Mouse (Mus musculus): ENCODE measurements at regions not wholly inside any gene's neighbourhood (a gene's known extent, or its start where the extent isn't known, plus 50 kb on each side); places are given as distances from the start of the nearest gene placed in this dataset.

DNA sequence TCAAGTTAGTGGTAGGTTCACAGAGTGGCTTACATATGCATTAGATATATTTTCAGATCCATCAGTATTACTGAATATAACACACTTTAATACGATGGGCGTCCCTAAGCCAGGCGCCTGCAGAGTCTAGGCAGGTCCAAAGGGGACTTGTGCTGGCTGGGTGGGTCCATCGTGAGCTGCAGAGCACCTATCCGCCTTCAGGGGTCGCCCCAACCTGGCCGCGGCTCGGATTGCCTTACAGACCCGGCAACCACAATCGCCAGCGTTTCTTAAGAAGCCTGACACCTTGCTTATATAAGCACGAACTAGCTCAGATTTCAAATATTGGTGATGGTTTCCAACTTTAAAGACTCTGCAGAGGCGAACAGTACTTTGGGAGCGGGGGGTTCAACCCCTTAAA lies 227.3 kb downstream of the Gm11011 start:
- peak in 1 of 2 experiments; percentile 5 for DNase-seq (ENCODE audit: low spot score in 2 of 2)

DNA sequence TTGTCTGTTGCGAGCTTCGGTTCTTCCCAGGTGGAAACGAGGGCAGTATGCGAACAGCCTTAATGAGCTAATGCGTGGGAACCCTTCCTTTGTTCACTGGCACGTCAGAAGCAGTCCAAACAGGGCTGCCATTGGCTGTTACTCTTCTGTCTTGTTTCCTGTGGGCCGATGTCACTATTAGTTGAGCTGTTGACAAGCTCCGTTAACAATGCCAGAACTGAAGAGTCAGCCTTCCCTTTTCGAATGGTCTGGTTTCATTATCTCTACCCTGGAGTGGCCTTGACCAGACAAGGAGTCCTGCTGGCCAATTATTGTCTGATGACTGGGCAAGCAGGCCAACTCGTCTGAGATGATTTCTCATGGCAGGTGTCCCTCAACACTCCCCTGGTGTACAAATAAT lies 230.1 kb downstream of the Gm11011 start:
- no peak for DNase-seq (ENCODE audit: low spot score in 2 of 2)

DNA sequence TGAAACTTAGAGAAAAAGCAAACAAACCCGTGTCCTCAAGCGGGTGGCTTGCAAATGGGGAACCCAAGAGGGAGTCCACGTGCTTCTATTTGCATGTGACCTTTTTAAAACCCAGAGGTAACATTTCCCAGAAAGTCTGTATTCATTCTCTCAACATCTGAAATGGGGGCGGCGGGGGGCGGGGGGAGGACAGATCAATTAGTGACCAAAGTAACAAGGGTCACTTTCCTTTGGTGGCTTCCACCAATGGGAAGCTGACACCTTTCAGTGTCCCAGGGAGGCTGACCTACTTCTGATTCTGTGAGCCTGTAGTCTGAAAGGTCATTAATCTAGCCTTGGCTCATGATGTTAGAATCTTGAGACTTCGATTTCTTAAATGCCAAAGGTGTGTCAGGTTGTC lies 236.0 kb downstream of the Gm11011 start:
- DNase-seq (ENCODE audit: low spot score in 2 of 2): no peak

DNA sequence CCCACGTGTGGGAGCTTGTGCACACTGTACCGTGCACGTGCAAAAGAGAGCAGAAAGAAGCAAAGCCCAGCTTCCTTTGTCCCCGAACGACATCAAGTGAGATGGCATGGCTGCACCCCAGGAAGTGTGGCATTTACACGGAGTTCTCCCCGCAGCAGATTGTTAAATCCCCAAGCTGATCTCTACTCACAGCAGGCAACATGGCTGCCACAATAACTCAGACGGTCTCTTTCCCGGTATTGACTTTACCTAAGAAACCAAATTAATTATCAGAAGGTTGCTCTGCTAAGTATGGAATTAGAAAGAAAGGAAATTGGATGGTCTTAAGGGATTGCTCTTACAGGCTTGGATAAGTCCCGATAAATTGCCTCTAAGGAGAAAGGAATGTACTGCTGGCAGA lies 241.4 kb downstream of the Gm11011 start:
- DNase-seq (ENCODE audit: low spot score in 2 of 2): no peak

DNA sequence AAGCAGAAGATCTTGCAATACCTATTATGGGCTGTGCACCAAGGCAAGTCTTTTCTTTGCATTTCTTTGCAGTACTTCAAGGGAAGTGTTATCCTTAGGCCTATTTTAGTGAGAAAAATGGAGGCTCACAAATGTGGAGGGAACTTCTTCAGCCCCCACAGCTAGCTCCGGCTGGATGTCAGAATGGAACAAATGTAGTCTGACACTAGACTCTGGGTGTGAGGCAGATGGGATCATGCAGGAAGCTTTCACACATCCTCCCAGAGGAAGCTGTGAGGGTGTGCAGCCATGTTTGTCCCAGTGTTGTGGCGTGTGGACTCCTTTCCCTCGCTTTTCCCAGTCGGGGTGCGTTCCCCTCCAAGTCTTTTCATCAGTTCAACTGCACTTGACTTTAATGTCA lies 268.0 kb downstream of the Gm11011 start:
- DNase-seq (ENCODE audit: low spot score in 2 of 2): peak in 1 of 2 experiments; percentile 12

DNA sequence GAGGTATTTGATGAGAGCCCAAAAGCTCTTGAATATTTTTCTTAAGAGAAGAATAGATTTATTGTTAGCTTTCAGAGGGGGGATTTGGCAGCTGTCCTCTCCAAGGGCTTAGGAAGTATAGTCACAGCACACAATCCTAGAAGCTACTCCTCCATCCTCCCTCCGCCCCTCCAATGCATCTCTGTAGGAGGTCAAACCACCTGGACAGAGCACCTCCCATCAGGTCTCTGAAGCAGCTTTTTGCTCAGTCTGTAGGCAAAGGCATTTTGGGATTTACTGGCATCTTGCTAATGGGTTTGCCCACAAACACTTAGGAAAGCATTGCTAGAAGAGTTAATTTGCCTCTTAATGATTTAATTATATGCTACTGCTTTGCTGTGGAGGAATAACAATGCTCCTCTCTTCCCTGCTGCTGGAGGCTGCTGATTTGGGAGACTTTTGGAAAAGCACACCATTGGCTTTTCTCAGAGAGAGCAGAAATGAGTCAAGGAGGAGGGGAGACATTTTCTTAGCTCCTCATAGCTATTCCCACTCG lies 273.1 kb downstream of the Gm11011 start:
- DNase-seq (ENCODE audit: low spot score in 2 of 2): no peak

DNA sequence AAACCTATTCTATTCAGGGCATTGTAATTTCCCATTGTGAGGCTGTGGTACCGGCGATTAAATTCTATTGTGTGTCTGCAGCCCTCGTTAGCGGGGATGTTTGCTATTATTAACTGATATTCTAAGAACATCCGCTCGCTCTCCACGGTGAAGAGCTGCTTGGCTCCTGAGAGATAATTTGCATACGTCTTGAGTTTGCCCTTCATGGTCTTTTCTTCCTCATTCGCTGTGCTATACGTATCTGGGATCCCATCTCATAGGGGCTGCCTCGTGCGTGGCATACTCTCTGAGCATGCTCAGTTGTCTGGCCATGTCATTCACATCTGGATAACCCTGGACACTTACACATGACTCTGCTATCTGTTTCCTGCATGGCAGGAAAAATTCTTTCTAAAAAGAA lies 275.7 kb downstream of the Gm11011 start:
- no peak for DNase-seq (ENCODE audit: low spot score in 2 of 2)

DNA sequence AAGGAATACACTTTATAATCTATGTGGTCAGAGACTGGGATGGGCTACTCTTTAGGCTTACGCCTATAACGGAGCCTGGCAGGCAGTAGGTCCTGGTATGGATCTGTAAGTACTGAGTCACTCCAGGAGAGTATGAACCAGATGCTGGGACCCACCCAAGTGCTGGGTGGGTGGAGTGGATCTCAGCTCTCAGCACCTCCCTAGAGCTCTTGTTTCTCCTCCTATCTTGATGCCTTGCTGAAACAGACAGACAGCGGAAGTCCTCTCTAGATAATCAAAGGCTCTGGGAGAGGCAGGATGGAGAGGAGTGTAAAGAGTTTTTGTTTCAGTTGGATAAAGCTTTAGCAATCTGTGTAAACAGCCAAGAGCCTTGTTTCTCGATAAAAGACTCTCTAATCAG lies 276.2 kb downstream of the Gm11011 start:
- no peak for DNase-seq (ENCODE audit: low spot score in 2 of 2)

DNA sequence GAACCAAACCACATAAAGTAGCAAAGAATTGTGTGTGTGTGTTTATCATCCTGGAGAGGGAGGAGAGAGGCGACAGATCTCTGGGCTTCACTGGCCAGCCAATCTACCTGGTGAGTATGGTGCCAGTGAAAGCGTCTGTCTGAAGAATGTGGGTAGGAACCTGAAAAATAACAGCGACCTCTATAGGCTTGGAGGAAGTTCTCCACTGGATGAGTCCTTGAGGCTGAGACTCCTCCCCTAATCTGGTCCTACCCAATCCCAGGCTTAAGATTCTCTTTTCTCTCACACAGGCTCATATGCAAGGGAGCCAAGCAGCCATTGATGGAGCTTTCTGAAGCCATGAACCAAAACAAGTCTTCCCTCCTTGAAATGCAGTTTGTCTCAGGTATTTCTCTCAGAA lies 283.2 kb downstream of the Gm11011 start:
- no peak for DNase-seq (ENCODE audit: low spot score in 2 of 2)

DNA sequence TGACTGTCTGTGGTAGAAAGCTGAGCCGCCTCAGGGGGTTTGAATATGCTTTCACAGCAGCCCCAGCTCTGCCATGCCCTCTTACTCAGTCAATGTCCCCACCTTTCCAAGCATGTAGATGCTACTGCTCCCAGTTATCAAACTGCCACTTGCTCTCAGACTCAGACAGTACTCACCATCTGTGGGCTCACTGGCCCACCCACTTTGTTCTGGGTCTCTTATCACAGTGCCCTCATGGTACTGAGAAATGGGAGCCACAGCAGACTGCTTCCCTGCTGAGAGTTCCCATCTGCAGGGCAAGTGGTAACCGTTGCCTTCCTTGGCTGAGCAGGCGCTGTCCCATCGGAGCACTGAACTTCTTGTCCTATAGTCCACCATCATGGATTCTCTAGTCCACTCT lies 286.6 kb downstream of the Gm11011 start:
- DNase-seq (ENCODE audit: low spot score in 2 of 2): no peak

DNA sequence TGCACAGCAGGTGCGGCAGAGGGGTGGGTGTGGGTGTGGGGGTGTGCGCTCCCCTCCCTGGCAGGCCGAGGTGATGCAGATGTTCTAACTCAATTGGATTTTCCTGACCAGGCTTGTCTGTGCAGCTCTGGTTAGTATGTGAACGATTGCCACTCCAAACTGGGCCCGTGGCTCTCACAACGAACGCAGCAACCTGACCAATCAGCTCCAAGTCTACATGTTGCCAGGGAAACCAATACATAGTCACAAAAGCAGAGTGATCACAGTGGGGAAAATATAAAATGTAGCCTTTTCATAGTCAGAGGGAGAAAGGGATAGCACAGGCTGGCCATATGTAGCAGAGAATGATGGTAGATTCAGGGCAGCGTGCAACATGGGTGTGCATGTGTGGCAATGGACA lies 287.1 kb downstream of the Gm11011 start:
- DNase-seq (ENCODE audit: low spot score in 2 of 2): peak; percentile 49 to 67

DNA sequence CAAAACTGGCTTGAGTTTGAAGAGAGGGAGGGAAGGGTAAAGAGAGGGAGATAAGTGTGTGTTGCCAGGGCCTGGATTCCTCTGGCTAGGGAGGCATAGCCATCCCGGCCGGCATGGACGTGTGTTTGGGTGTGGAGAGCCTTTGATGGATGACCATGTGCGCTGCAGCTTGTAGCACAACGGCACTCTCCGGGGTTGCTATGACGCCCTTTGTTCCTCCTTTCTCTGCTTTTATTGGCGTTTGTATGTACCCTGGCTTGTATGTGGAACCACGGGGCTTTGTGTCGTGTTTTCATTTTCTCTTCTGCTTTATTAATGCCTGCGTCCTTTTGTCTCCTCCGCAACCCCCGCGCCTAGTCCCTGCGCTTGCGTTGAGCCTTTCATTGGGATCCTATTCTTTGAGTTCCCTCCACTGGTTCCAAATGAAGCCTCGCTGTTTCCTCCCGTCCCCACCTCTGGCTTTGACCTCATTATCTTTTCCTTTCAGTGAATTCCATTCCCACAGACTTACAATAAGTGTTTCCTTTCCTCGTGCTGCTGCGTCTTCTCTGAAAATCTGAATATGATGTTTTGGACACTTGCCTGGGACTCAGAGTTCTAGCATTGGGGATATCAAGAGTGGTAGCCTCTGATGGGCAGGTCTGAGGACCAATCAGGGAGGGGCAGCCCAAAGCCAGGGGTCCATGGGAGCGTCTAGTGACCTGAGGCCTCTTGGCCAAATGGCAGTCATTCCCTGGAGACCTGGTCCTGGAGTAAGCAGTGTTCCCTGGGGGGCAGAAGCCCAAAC lies 289.5 kb downstream of the Gm11011 start:
- peak in 1 of 2 experiments; percentile 20 for DNase-seq (ENCODE audit: low spot score in 2 of 2)

DNA sequence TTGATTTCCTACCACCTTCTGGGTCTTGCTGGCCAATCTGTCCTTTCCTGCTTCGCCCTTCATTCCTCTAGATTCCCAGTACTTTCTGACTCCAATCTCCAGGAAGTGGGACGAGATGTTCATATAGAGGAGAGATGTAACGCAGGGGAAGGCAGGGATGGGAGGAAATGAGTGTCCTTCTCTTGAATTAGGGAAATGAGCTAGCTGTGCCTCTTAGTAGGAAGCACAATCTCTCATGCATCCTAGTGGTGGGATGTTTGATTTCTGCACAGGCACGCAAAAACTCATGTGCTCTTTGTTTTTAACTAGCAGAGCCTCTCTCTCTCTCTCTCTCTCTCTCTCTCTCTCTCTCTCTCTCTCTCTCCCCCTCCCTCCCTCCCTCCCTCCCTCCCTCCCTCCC lies 290.3 kb downstream of the Gm11011 start:
- no peak for DNase-seq (ENCODE audit: low spot score in 2 of 2)

DNA sequence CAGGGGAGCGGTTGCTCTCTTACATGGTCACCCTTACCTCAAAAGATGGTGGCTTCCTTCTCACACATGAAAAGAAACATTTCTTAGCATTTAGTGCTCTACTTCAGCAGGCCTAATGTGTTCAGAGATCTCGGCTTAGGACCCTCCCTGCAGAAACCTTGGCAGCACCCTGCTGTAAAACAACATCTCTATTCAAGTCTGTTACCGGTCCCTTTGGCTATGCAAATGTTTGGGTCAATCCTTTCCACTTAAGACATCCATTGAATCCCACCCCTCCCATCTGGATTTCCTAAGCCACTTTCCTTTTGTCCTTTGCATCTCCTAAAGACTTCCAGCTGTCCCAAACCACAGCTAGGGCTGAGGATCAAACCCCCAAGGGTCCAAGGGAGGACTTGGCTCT lies 294.2 kb downstream of the Gm11011 start:
- no peak for DNase-seq (ENCODE audit: low spot score in 2 of 2)

DNA sequence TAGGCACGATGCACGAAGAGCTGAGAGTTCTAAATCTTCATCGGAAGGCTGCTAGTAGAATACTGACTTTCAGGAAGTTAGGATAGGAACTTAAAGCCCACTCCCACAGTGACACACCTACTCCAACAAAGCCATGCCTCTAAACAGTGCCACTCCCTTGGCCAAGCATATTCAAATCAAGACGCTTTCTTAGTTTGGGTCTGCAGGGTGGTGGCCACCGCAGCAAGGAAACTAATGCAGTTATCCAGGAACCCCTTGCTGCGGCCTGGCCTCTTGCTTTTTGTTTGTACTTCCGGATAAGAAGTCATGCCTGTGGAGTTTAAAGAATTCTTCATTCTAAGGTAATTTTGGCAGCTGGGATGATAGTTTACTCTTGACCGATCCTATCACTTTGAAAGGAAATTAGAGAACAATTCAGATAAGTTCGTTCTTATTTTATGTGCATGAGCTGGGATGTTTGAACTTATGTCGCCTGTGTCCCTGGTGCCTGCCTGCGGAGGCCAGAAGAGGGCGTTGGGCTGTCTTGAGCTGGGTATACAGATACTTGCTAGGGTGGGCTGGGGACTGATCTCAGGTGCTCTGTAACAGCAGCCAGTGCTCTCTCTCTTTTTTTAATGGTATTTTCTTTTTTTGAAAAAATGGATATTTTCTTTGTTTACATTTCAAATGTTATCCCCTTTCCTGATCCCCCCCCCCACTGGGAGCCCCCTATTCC lies 298.5 kb downstream of the Gm11011 start:
- no peak for DNase-seq (ENCODE audit: low spot score in 2 of 2)

DNA sequence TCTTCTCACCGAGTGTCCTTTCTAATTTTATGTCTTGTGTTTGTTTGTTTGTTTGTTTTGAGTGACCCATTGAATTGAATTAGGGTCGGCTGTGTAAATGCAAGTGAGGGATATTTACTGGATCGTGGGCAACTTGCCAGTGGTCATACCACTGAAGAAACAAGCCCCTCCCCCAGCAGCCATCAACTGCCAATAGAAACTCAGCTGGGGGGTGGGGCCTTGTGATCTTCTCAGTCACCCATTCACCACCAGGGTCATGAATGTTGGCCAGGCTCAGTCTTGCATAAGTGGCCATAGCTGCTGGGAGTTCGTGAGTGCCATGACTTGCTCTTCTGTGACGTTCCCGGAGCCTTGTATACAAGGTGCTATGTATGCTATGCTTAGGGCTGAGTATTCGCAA lies 300.8 kb downstream of the Gm11011 start:
- DNase-seq (ENCODE audit: low spot score in 2 of 2): no peak

DNA sequence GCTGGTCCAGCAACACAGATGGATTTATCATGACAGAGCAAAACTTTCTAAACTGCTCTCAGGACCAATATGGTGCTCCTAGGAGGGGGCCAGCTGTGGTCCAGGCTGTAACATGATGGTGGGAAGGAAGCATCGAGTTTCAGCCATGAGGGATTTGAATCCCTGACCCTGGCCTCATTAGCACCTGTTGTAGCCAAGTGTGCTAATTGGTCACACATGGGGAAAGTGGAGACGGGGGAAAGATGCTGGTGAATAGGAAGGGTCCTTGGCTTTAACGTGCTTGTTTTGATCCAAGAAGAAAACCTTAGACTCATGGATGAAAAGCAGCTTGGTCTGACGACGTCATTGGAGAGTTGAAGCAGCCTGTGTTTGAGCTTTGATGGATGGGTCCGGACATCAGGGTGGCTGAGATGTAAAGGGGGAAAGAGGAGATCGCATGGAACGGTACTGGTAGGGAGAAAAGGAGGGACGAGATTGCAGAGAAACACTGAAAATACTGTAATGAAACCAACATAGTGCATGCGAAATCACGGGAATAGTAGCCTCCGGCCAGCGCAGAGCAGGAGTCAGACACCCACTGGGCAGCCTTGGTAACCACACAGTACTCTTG lies 304.9 kb downstream of the Gm11011 start:
- no peak for DNase-seq (ENCODE audit: low spot score in 2 of 2)

DNA sequence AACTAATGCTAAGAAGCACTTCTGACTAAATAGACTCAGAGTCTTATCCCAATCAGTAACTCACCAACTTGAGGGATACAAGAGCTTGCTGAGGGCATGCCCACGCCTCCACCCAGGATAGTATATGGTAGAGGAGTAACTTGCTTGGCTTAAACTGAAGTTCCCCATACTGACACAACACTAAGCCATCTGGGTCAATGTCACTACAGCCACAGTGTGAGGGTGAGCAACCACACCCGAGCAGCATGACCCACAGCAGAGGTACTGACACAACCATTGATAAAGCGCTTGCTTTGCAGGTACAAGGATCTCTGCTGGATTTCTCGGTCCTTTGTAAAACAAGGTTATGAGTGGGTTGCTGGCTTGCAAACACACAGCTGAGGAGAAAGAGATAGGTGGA lies 312.2 kb downstream of the Gm11011 start:
- DNase-seq (ENCODE audit: low spot score in 2 of 2): no peak

DNA sequence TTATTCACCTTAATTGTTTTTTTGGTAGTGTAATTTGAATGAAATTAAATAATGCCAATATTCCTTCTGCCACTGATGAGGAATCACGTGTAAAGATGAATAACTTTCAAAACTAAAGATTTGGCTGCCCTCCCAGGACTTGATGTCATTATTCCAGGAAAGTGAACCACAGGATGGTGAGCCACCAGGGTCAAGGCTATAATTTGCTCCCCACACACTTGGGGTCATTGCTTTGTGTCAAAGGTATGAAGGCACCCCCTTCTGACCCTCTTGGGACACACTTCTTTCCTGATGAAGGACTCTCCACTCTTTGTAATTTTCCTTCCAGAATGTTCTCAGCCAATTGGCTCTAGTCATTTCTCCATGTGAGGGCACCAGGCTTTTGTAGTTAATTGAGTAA lies 313.4 kb downstream of the Gm11011 start:
- DNase-seq (ENCODE audit: low spot score in 2 of 2): no peak

DNA sequence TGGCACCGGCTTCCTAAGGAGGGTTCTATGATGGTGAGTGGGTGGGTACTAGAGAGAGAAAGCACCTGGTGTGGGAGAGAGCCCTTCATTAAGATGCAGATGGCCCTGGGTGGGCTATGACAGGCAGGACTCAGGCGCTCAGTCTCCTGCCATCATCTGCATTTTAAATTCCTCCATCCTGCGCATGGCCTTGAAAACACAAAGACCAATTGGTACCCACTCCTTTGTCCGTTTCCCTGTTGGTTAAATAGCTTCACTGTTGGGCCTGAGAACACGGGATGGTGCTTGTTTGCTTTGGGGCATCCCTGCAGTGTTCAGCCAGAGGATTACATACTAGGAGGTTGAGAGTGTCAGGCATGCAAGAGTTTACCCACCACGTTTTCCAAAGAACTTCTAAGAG lies 314.9 kb downstream of the Gm11011 start:
- no peak for DNase-seq (ENCODE audit: low spot score in 2 of 2)

DNA sequence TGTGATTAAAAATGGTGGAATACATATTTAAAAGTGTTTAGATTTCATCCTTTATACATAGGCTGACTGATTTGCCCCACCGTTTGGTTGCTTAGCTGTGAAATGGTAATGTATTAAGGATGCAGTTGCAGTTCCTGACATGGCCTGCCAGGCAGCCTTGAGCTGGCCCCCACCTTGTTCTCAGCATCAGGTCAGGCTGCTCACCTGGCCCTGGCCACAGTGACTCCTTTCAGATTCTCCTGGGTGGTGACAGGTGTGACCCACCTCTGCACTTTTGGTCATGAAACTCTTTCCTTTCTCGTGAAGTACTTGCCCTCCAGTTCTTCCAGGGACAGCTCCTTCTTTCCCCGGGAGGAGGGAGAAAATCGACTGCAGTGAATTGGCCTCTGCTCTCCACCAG lies 315.5 kb downstream of the Gm11011 start:
- no peak for DNase-seq (ENCODE audit: low spot score in 2 of 2)

DNA sequence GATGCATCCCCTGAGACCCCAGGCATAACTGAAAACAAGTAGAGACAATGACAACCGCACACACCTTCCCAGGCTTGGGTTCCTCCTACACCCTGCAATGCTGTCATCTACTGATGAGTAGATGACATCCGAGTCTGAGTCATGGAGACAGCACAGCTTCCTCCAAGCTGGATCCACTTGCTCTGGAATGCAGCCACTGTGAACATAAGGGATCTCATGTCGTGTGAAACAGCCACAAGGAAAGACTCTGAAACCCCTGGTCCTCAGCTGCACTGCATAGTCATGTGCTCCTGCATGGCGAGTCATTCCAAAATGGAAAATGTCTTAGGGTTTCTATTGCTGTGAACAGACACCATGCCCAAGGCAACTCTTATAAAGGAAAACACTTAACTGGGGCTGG lies 305.2 kb upstream of the Zfp64 start:
- peak; percentile 7 to 11 for DNase-seq (ENCODE audit: low spot score in 2 of 2)

Measured in layer of hippocampus, adult 8-10 months (tissue).